Mouse (Mus musculus): ENCODE results near the gene Caln1. TPM values are rescaled to one million over a fixed set of nuclear protein-coding genes. Genes with fewer than 3 reads are reported as not detected.

Gene Caln1
- polyA plus RNA-seq, 1 experiment from 2014 or later, result 0.38 TPM

DNA sequence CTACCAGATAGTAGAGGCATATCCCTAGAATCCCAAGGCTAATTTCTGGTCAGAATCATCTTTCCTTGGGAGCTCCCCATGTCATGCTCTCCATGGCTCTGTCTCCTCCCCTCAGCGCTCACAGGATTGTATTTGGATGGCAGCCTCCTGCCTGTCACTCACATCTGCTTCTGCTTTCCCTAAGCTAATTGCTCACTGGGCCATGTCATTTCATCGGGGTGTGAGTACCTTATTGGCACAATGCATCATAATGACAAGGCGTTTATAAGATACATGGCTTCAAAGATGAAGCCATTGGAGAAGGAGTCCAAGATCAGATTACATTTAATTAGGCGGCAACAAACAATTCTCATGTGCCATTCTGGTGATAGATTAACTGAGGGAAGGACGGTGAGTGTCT is 522.5 kb downstream of the Caln1 start:
- Histone ChIP-seq H3K9me3 (replicated peaks; ENCODE audit: control insufficient read depth, low read length) (no peaks in the 10 kb centered on the region), H3K4me3 (ENCODE audit: low read depth, low read length) (no peak overlapping the region), H3K27me3 (ENCODE audit: control insufficient read depth, insufficient read depth, low read length) (no peaks in the 10 kb centered on the region), H3K4me2 (ENCODE audit: low read depth, low read length) (no peak overlapping the region), H3K4me1 (ENCODE audit: control insufficient read depth, insufficient read depth, low read length) (no peaks in the 10 kb centered on the region), H3K9ac (replicated peaks; ENCODE audit: low read length) (no peak overlapping the region), H3K36me3 (replicated peaks; ENCODE audit: control insufficient read depth, insufficient read depth, low read depth, low read length) (no peaks in the 10 kb centered on the region), H3K27ac (replicated peaks; ENCODE audit: low read depth, low read length) (no peak overlapping the region)
- no peak for DNase-seq (ENCODE audit: low spot score)
- no peak for ATAC-seq (replicated peaks; ENCODE audit: insufficient number of reproducible peaks, low FRiP score, low TSS enrichment, low read depth)
- WGBS, result 76% methylated on average over 5 of the region's 5 CpGs

DNA sequence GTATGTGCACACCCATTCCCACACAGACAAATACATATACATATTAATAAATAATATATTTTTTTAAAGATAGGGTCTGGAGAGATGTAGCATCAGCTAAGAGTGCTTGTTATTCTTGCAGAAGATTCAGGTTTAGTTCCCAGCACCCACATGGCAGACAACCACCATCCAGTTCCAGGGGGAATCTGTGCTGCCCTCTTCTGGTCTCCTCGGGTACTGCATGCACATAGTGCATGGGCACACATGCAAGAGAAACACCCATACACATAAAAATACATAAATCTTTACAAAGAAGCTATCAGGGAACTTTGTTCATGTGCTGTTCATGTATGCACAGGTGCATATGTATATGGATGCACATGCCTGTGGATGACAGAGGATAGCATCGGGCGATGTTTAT is 526.7 kb downstream of the Caln1 start:
- 93% methylated on average over 3 of the region's 3 CpGs for WGBS
- no peak for ATAC-seq (replicated peaks; ENCODE audit: insufficient number of reproducible peaks, low FRiP score, low TSS enrichment, low read depth)
- Histone ChIP-seq H3K27me3 (ENCODE audit: control insufficient read depth, insufficient read depth, low read length) (no peaks in the 10 kb centered on the region), H3K4me3 (ENCODE audit: low read depth, low read length) (no peak overlapping the region), H3K27ac (replicated peaks; ENCODE audit: low read depth, low read length) (no peak overlapping the region), H3K9ac (replicated peaks; ENCODE audit: low read length) (no peak overlapping the region), H3K9me3 (replicated peaks; ENCODE audit: control insufficient read depth, low read length) (no peaks in the 10 kb centered on the region), H3K4me1 (ENCODE audit: control insufficient read depth, insufficient read depth, low read length) (no peaks in the 10 kb centered on the region), H3K4me2 (ENCODE audit: low read depth, low read length) (no peak overlapping the region), H3K36me3 (replicated peaks; ENCODE audit: control insufficient read depth, insufficient read depth, low read depth, low read length) (no peaks in the 10 kb centered on the region)
- no peak for DNase-seq (ENCODE audit: low spot score)

Other genes starting within 250 kb of the Caln1 start
- gene Kctd7, start 224.6 kb upstream of the Caln1 start, polyA plus RNA-seq (2014; fragmentation: Nextera tagmentation; extraction: Ambion mirVana), result 4.9 and 5.0 TPM in 2 replicates
- gene Rabgef1, start 197.7 kb upstream of the Caln1 start, polyA plus RNA-seq (2014; fragmentation: Nextera tagmentation; extraction: Ambion mirVana), result 23.6 and 25.1 TPM in 2 replicates
- gene Tmem248, start 152.4 kb upstream of the Caln1 start, polyA plus RNA-seq (2014; fragmentation: Nextera tagmentation; extraction: Ambion mirVana), result 34.5 and 37.1 TPM in 2 replicates
- gene Sbds, start 113.9 kb upstream of the Caln1 start, polyA plus RNA-seq (2014; fragmentation: Nextera tagmentation; extraction: Ambion mirVana), result 65.1 and 68.2 TPM in 2 replicates
- 27.8 and 30.1 TPM in 2 replicates for gene Tyw1, start 113.8 kb upstream of the Caln1 start, polyA plus RNA-seq (2014; fragmentation: Nextera tagmentation; extraction: Ambion mirVana)
- not detected in 2 replicates for gene A330070K13Rik, start 15.2 kb downstream of the Caln1 start, polyA plus RNA-seq (2014; fragmentation: Nextera tagmentation; extraction: Ambion mirVana)

Measured in embryonic facial prominence, embryonic 11.5 days (tissue).